Mouse (Mus musculus) spleen, adult 2 months (tissue): ENCODE data around the gene Pwwp2b.

ENCODE experiments used
- CTCF ChIP-seq: fragments of 200-500 bp; IDR thresholded peaks from 2 replicates; pipeline ENCODE4 v1.5.1; 2011; ENCODE audit warnings: mild to moderate bottlenecking, inconsistent platforms; ENCODE audit not compliant: insufficient read depth, insufficient read length, insufficient replicate concordance; ENCODE audit errors: extremely low read depth
- POLR2A ChIP-seq: fragments of 200-500 bp; IDR thresholded peaks from 2 replicates; pipeline ENCODE4 v1.6.1; 2011; ENCODE audit warnings: low read depth, low read length, inconsistent platforms

DNA sequence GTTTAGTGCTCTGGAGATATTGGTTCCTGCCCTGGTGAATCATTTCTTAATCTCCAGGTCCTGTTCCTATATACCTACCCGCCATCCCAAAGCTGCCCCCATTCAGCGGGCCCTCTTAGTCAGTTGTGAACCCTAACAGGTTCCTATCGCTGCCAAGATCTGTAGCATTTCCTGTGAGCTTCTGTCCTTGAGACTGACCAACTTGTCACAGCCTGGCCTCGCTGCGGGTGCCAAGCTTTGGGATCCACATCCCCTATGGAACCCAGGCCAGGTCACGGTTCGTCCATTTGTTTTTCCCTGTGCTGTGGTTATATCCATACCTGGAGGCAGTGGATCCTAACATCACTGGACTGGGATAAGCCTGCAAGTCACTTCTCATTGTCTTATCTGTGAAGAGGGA is 4.3 kb downstream of the Pwwp2b start:
- TF ChIP-seq CTCF: no peak
- TF ChIP-seq POLR2A: no peak
